Mouse (Mus musculus) myocyte (in vitro differentiated cells): ENCODE results near the gene Prkn.

Experiments used
- E2F4 ChIP-seq: IDR thresholded peaks from one replicate; pipeline ENCODE4 v1.6.1; 2011; ENCODE audit warnings: mild to moderate bottlenecking, control low read depth, moderate library complexity; ENCODE audit not compliant: insufficient read depth
- POLR2A ChIP-seq: IDR thresholded peaks from one replicate; pipeline ENCODE4 v1.6.1; 2011; ENCODE audit warnings: low read depth, mild to moderate bottlenecking, control low read depth, moderate library complexity; ENCODE audit not compliant: insufficient read length
- TCF12 ChIP-seq: IDR thresholded peaks from one replicate; pipeline ENCODE4 v1.6.1; 2011; ENCODE audit warnings: mild to moderate bottlenecking, control low read depth; ENCODE audit not compliant: poor library complexity, insufficient read depth, severe bottlenecking

GRCm38 (mm10) chr17:11333741-11334140 lies 493.6 kb downstream of the Prkn start:
- TF ChIP-seq POLR2A = no peak
- no peak for TF ChIP-seq E2F4
- TF ChIP-seq TCF12 = no peak
